Mouse (Mus musculus) 3T3-L1 (cell line): ENCODE measurements at regions not wholly inside any gene's neighbourhood (a gene's known extent, or its start where the extent isn't known, plus 50 kb on each side); places are given as distances from the start of the nearest gene placed in this dataset.
"Not testable (repeated sequence)": the region's sequence is repeated elsewhere in the genome, so short reads cannot be mapped to it uniquely, and the experiment has no call there.

Experiments
- DNase-seq: peaks from one replicate; pipeline ENCODE4 v3.0.0-alpha.2; 2015; ENCODE audit warnings: low read depth, low spot score

GRCm38 (mm10) chr4:145455573-145455972 is 55.0 kb upstream of the Zfp990 start:
- not testable (repeated sequence) for DNase-seq

- DNase-seq, result no peak
Measured at GRCm38 (mm10) chr4:145448586-145448985, 62.0 kb upstream of the Zfp990 start.

- peak; percentile 8 for DNase-seq
Measured at GRCm38 (mm10) chr4:145436718-145437117, 73.8 kb upstream of the Zfp990 start.

DNA sequence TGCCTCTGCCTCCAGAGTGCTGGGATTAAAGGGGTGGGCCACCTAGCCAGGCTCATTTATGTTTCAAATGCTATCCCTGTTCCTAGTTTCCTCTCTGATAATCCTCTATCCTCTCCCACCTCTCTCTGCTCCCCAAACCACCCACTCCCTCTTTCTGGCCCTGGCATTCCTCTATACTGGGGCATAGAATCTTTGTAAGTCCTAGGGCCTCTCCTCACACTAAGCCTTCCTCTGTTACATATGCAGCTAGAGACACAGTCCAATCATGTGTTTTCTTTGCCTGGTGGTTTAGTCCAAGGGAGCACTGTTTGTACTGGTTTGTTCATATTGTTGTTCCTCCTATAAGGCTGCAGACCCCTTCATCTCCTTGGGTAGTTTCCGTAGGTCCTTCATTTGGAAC is 76.0 kb upstream of the Zfp990 start:
- no peak for DNase-seq

DNA sequence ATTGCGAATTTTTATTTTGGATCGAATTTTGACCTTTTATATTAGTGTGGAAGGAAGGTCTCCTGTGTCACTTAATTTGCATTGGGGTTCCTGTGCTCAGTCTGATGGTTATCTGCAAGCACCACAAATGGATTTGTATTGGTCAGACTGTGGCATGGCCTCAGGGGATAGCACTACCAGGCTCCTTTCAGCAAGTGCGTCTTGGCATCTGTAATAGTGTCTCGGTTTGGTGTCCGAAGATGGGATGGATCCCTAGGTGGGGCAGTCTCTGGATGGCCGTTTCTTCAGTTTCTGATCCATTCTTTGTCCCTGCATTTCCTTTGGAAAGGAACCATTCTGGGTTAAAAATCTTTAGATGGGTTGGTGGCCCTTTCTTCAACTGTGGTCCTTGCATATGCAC is 76.5 kb upstream of the Zfp990 start:
- DNase-seq, result no peak

GRCm38 (mm10) chr4:145433235-145433634 is 77.3 kb upstream of the Zfp990 start:
- DNase-seq, result not testable (repeated sequence)

- DNase-seq, result peak; percentile 71
Measured at GRCm38 (mm10) chr4:145431910-145432765, 78.4 kb upstream of the Zfp990 start.

GRCm38 (mm10) chr4:145417837-145418236 is 92.7 kb upstream of the Zfp990 start:
- DNase-seq, result not testable (repeated sequence)

DNA sequence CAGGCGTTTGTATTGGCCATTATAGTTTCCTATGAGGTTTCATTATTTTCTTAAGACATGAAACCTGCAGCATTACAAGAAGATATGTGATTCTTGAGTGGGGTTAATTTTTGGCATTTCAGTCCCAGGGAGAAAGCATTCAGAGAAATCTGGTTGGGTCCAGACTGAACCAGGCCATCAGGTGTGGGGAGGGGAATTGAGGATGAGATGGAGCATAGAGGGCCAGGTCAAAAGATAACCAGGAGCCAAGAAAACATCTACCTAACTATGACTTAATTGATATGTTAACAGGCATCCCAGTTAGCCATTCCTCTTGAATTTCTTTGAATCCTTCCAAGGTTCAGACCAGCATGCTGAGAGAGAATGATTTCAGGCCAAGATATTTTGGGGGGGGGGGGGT is 96.2 kb upstream of the Tnfrsf8 start:
- no peak for DNase-seq

GRCm38 (mm10) chr4:145409796-145410475 is 95.0 kb upstream of the Tnfrsf8 start:
- peak; percentile 91 for DNase-seq

DNA sequence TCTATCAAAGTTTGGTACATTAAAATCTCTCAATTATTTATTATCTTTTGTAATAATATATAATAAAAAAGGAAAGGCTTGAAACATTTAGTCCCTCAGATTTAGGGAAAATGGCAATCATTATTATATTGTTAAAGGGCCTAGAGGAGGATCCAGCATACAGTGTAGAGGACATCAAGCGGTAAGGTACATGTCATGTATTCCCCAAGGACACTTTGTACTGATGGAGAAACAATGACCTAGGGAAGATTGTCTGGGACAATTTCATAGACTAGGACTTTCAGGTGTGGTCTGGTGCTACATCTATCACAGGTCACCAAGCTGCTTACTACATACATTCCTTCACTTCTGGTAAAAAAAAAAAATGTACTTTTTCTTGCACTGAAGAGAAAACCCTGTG is 91.1 kb upstream of the Tnfrsf8 start:
- DNase-seq, result not testable (repeated sequence)

DNA sequence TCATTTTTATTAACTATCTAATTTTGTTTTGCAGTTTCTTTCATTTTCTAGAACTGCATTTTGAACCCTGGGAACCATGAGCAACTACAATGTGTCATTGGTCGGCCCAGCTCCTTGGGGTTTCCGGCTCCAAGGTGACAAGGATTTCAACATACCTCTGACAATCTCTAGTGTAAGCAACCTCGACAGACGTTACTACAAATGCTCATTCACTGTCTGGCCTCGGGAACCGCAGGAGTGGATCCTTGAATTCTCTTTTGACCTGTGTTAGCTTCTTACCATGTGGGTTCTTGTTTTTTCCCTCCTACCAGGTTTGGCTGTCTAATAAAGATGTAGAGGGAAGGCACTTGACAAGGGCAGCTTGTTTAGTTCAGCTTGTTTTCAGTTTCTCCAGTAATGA is 89.3 kb upstream of the Tnfrsf8 start:
- DNase-seq, result not testable (repeated sequence)

- DNase-seq, result not testable (repeated sequence)
Measured at GRCm38 (mm10) chr4:145378876-145379275, 63.9 kb upstream of the Tnfrsf8 start.

GRCm38 (mm10) chr4:145377306-145378067 is 62.5 kb upstream of the Tnfrsf8 start:
- DNase-seq, result not testable (repeated sequence)

GRCm38 (mm10) chr4:145369753-145370152 is 54.8 kb upstream of the Tnfrsf8 start:
- DNase-seq, result no peak

- no peak for DNase-seq
Measured at GRCm38 (mm10) chr4:145367274-145367822, 52.4 kb upstream of the Tnfrsf8 start.

- no peak for DNase-seq
Measured at GRCm38 (mm10) chr4:145366301-145366700, 51.3 kb upstream of the Tnfrsf8 start.

DNA sequence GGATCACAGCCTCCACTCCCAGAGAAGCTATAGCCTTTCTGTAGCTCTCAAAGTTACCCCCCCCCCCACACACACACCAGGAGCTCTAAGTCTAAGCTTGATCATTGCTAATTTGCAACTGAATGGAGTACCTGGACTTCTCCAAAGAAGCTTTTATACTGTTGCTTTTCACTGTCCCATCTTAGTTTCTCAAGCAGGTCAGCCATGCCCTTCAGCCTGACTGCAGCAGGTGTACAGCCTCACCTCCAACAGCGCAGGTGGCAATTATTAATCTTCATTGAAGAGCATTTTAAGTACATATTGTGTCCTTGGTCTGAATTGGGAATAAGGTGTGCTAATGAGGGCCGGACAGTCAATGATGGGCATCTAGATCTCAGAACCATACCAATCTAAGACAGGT is 50.8 kb upstream of the Tnfrsf8 start:
- not testable (repeated sequence) for DNase-seq
